Mouse (Mus musculus) cerebellum, postnatal 25 days (tissue): ENCODE results near the gene Fgf18.

ENCODE experiments used
- DNase-seq, 2 experiments: peaks; one replicate each; pipeline ENCODE4 v3.0.0; 2021; ENCODE audit warnings: mixed read lengths in 2 of 2

The Fgf18 gene

GRCm38 (mm10) chr11:33147171-33147571 is at the start of gene Fgf18:
Gene Fgf18, minus strand, starts transcription at chr11:33147400.
- DNase-seq = peak; percentile 57 to 65

GRCm38 (mm10) chr11:33196447-33197132 is 49.4 kb upstream of the Fgf18 start:
- peak; percentile 45 to 58 for DNase-seq

GRCm38 (mm10) chr11:33195531-33196446 is 48.6 kb upstream of the Fgf18 start:
- peak in 1 of 2 experiments; percentile 28 for DNase-seq

- DNase-seq = no peak
These were observed 47.9 kb upstream of the Fgf18 start for GRCm38 (mm10) chr11:33195061-33195460.

GRCm38 (mm10) chr11:33193695-33194094 is 46.5 kb upstream of the Fgf18 start:
- no peak for DNase-seq

GRCm38 (mm10) chr11:33181804-33182203 is 34.6 kb upstream of the Fgf18 start:
- no peak for DNase-seq

GRCm38 (mm10) chr11:33180701-33181116 is 33.5 kb upstream of the Fgf18 start:
- peak in 1 of 2 experiments; percentile 13 for DNase-seq

- no peak for DNase-seq
These were observed 32.6 kb upstream of the Fgf18 start for GRCm38 (mm10) chr11:33179802-33180201.

GRCm38 (mm10) chr11:33176525-33177245 is 29.5 kb upstream of the Fgf18 start:
- peak; percentile 65 to 77 for DNase-seq

- DNase-seq = no peak
These were observed 28.6 kb upstream of the Fgf18 start for GRCm38 (mm10) chr11:33175768-33176167.

GRCm38 (mm10) chr11:33170489-33170888 is 23.3 kb upstream of the Fgf18 start:
- peak; percentile 69 to 80 for DNase-seq

GRCm38 (mm10) chr11:33162998-33163506 is 15.9 kb upstream of the Fgf18 start, which contains the start of gene Npm1:
Gene Npm1, minus strand, starts transcription at chr11:33163206.
- peak; percentile 99 to 100 for DNase-seq

GRCm38 (mm10) chr11:33162211-33162997 is 15.2 kb upstream of the Fgf18 start:
- DNase-seq = peak in 1 of 2 experiments; percentile 67

- no peak for DNase-seq
These were observed 12.5 kb upstream of the Fgf18 start for GRCm38 (mm10) chr11:33159741-33160140.

GRCm38 (mm10) chr11:33157453-33158196 is 10.4 kb upstream of the Fgf18 start:
- DNase-seq = no peak

GRCm38 (mm10) chr11:33156436-33157015 is 9.3 kb upstream of the Fgf18 start:
- DNase-seq = no peak

GRCm38 (mm10) chr11:33154459-33154858 is 7.3 kb upstream of the Fgf18 start:
- DNase-seq = no peak

- DNase-seq = no peak
These were observed 5.8 kb upstream of the Fgf18 start for GRCm38 (mm10) chr11:33152997-33153396.

- DNase-seq = no peak
These were observed 4.6 kb upstream of the Fgf18 start for GRCm38 (mm10) chr11:33151780-33152145.

GRCm38 (mm10) chr11:33151128-33151779 is 4.1 kb upstream of the Fgf18 start:
- DNase-seq = no peak
